Mouse (Mus musculus) Patski (cell line): ENCODE results near the gene Gzmc. TPM values are rescaled to one million over a fixed set of nuclear protein-coding genes. Genes with fewer than 3 reads are reported as not detected.
A peak's percentile ranks its signal among the peaks of the same experiment; 100 is the strongest.
"Not testable (repeated sequence)": the region's sequence is repeated elsewhere in the genome, so short reads cannot be mapped to it uniquely, and the experiment has no call there.

Source experiments
- ATAC-seq: fragments of 100-300 bp; one replicate; pipeline ENCODE4 v1.8.0; 2021
- CTCF ChIA-PET: fragments of 350-600 bp; sonication (Branson Sonifier 250); formaldehyde crosslinking; loops from one replicate; lab custom pipeline; 2022; ENCODE audit warnings: inconsistent platforms; lab: Charles Lee
- POLR2A ChIA-PET: fragments of 350-600 bp; sonication (Branson Sonifier 250); formaldehyde crosslinking; loops from one replicate; lab custom pipeline; 2022; ENCODE audit warnings: antibody characterized with exemption, inconsistent platforms; lab: Charles Lee
- DNase-seq: peaks from one replicate; pipeline ENCODE4 v3.0.0-alpha.2; 2011; ENCODE audit warnings: low read depth, low spot score
- H3K27me3 ChIP-seq: fragments of 371-371 bp; one replicate; pipeline ENCODE4 v1.5.1; 2021
- CTCF ChIP-seq: fragments of 100-300 bp; IDR thresholded peaks from one replicate; pipeline ENCODE4 v1.5.1; 2021
- in situ Hi-C: fragments of 300-500 bp; cut with MboI; formaldehyde crosslinking; loops from 3 replicates; pipeline ENCODE4 v1.11.1; 2018; ENCODE audit warnings: low pct_unique_long_range_greater_than_20kb, mixed read lengths
- polyA plus RNA-seq: library from polyadenylated mRNA; unstranded; gene quantifications from one replicate; pipeline ENCODE4 v1.2.3, GENCODE M21; 2021

Gzmc gene
- not detected for polyA plus RNA-seq

GRCm38 (mm10) chr14:56234556-56234955, at the start of gene Gzmc:
TSS of gene Gzmc (minus strand) at chr14:56234656.
- ChIA-PET POLR2A (interaction anchor here (0.6 kb wide), 1 partner anchor 80 kb away, joined by 6 read pairs; no protein-coding TSS in a partner anchor), CTCF (no interaction called here)
- ATAC-seq (no peak), DNase-seq (no peak)
- peaks cover 31% of the 10 kb centered on the region for H3K27me3 ChIP-seq
- TF ChIP-seq CTCF = no peak
- in situ Hi-C loops = no loop called here

GRCm38 (mm10) chr14:56283816-56284215, 49.4 kb upstream of the Gzmc start:
- H3K27me3 ChIP-seq = peaks cover 26% of the 10 kb centered on the region
- no peak for DNase-seq
- ChIA-PET POLR2A (no interaction called here), CTCF (no interaction called here)
- in situ Hi-C loops = no loop called here
- TF ChIP-seq CTCF = no peak
- ATAC-seq = no peak

GRCm38 (mm10) chr14:56281090-56281489, 46.6 kb upstream of the Gzmc start:
- TF ChIP-seq CTCF = no peak
- POLR2A ChIA-PET = no interaction called here
- CTCF ChIA-PET = no interaction called here
- no peak for DNase-seq
- peaks cover 14% of the 10 kb centered on the region for H3K27me3 ChIP-seq
- in situ Hi-C loops = no loop called here
- ATAC-seq = no peak

GRCm38 (mm10) chr14:56278691-56279090, 44.2 kb upstream of the Gzmc start:
- POLR2A ChIA-PET, ATAC-seq, in situ Hi-C loops, DNase-seq: not testable (repeated sequence)
- CTCF ChIA-PET = interaction anchor here (1.0 kb wide), 1 partner anchor 8 kb away, joined by 3 read pairs; no protein-coding TSS in a partner anchor
- H3K27me3 ChIP-seq = peaks cover 14% of the 10 kb centered on the region

- ATAC-seq, DNase-seq, POLR2A ChIA-PET, CTCF ChIA-PET, in situ Hi-C loops, H3K27me3 ChIP-seq: not testable (repeated sequence)
Observed at GRCm38 (mm10) chr14:56276096-56276495, 41.6 kb upstream of the Gzmc start.

- POLR2A ChIA-PET = no interaction called here
- no peak for TF ChIP-seq CTCF
- in situ Hi-C loops = no loop called here
- ATAC-seq (no peak), DNase-seq (no peak)
- peaks cover 19% of the 10 kb centered on the region for H3K27me3 ChIP-seq
- CTCF ChIA-PET = no interaction called here
Observed at GRCm38 (mm10) chr14:56266109-56266508, 31.7 kb upstream of the Gzmc start.

- in situ Hi-C loops = no loop called here
- ATAC-seq = no peak
- no peak for DNase-seq
- peaks cover 22% of the 10 kb centered on the region for H3K27me3 ChIP-seq
- POLR2A ChIA-PET = no interaction called here
- TF ChIP-seq CTCF = no peak
- CTCF ChIA-PET = no interaction called here
Observed at GRCm38 (mm10) chr14:56262153-56262552, 27.7 kb upstream of the Gzmc start, which contains the start of gene Gzmb. TSS of gene Gzmb (minus strand) at chr14:56262260.

- peaks cover 27% of the 10 kb centered on the region for H3K27me3 ChIP-seq
- in situ Hi-C loops = no loop called here
- POLR2A ChIA-PET = no interaction called here
- CTCF ChIA-PET = no interaction called here
- TF ChIP-seq CTCF = peak; percentile 15
- no peak for DNase-seq
- ATAC-seq = no peak
Observed at GRCm38 (mm10) chr14:56240409-56240808, 6.0 kb upstream of the Gzmc start.

GRCm38 (mm10) chr14:56211317-56211716, 23.1 kb downstream of the Gzmc start, which contains the start of gene Gzmf:
TSS of gene Gzmf (minus strand) at chr14:56211417.
- H3K27me3 ChIP-seq = no peaks in the 10 kb centered on the region
- in situ Hi-C loops = no loop called here
- ChIA-PET CTCF (no interaction called here), POLR2A (no interaction called here)
- ATAC-seq = no peak
- DNase-seq = no peak
- no peak for TF ChIP-seq CTCF

GRCm38 (mm10) chr14:56205613-56206012, 28.8 kb downstream of the Gzmc start:
- DNase-seq (no peak), ATAC-seq (no peak)
- POLR2A ChIA-PET = no interaction called here
- CTCF ChIA-PET = interaction anchor here (1.9 kb wide), 1 partner anchor 19 kb away, joined by 8 read pairs; no protein-coding TSS in a partner anchor
- in situ Hi-C loops = loop anchor here (10.0 kb wide), 1 partner anchor 99 kb away; no protein-coding TSS in a partner anchor
- no peaks in the 10 kb centered on the region for H3K27me3 ChIP-seq
- no peak for TF ChIP-seq CTCF

GRCm38 (mm10) chr14:56205021-56205420, 29.4 kb downstream of the Gzmc start:
- H3K27me3 ChIP-seq, DNase-seq, POLR2A ChIA-PET: not testable (repeated sequence)
- CTCF ChIA-PET = interaction anchor here (1.9 kb wide), 1 partner anchor 19 kb away, joined by 8 read pairs; no protein-coding TSS in a partner anchor
- peak; percentile 48 for TF ChIP-seq CTCF
- peak; percentile 39 for ATAC-seq
- in situ Hi-C loops = loop anchor here (10.0 kb wide), 1 partner anchor 100 kb away; no protein-coding TSS in a partner anchor
